Mouse (Mus musculus): Measurements from ENCODE around the gene Tbxas1.

Gene Tbxas1

DNA sequence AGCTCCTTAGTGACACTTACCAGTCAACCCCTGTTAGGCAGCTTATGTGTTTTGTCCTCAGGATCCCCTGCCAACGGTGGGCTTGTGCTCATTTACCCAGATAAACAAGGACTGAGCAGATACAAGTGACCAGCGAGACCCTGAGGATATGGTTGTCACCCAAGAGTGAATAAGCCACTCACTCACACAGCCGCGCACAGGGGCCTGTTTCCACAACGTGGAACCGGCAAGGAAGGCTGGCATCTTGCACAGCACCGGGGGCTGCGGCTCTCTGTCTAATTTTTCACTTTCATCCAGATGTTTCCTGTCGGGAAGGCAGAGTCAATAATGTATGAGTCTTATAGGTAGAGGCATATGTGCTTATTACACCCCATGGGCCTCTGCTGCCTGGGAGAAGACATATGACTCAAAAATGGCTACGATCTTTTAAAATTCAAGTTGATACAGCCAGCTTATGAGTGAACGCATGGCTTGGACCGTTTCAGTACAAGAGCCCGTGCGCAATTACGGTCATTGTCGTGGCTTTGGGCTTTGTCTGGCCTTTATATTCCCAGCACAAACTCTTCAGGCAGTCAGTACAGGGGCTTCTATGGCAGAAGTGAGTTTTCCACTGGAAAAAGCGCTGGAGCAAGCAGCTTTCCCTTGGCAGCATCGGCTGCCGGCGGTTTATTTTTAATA is 130.2 kb downstream of the Tbxas1 start:
- no peak for DNase-seq

DNA sequence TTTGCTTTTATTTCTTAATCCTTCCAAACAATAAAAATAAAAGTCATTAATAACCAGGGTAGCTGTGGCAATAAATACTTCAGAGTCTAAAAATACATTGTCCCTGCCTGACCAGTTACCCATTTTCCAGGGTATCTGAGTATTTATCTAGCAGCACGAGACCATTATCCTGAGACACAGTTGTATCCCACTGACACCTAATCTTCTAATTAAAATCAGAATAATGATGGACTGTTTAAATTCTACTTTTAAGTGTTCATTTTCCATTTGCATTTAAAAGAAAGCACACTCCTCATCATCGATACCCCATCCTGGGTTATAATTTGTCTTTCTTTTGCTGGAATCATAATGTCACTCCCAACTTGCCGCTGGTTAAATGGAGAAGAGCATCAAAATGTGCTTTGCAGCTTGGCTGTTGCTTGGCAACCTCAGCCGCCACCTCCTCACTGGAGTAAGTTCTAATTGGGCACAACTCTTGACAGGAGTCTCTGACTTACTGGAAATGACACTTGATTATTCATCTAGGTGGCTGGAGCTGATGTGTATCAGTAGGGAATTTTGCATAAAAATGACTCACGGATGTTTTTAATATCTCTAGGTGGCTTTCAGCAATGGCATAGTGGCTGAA is 130.9 kb downstream of the Tbxas1 start:
- DNase-seq, result no peak

DNA sequence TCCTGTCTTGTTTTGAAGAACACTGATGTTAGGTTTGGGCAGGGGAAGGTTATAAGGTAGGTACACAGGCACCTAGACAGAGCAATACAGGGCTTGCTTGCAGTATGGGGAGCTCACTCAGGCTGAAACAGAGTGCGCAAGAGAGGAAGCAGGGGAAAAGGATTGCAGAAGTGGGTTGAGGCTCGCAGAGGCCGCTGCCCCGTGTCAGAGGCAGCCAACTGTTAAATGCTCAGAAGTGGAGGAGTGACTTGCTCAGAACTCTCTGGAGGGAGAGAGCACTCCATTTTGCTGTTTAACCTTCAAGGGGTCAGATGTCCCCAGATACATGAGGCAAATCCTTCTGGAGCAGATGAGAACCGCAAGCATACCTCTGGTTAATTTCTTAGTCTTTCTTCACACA is 132.0 kb downstream of the Tbxas1 start:
- peak in 1 of 2 experiments; percentile 43 for DNase-seq

DNA sequence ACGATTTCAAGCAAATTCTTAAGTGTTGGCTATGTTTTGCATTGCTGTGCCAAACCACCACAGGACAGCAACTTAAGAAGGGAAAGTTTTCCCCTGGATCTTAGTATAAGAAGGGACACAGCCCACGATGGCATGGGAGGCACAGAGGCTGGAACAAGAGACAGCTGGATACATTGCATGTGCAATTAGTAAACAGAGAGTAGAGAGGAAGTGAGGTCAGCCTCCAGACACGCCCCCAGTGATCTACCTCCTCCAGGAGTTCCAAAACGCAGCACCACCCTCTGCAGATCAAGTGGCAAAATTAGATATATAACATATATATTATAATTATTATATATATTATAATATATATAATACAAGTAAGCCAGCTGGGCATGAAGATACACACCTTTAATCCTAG is 132.9 kb downstream of the Tbxas1 start:
- DNase-seq, result no peak

DNA sequence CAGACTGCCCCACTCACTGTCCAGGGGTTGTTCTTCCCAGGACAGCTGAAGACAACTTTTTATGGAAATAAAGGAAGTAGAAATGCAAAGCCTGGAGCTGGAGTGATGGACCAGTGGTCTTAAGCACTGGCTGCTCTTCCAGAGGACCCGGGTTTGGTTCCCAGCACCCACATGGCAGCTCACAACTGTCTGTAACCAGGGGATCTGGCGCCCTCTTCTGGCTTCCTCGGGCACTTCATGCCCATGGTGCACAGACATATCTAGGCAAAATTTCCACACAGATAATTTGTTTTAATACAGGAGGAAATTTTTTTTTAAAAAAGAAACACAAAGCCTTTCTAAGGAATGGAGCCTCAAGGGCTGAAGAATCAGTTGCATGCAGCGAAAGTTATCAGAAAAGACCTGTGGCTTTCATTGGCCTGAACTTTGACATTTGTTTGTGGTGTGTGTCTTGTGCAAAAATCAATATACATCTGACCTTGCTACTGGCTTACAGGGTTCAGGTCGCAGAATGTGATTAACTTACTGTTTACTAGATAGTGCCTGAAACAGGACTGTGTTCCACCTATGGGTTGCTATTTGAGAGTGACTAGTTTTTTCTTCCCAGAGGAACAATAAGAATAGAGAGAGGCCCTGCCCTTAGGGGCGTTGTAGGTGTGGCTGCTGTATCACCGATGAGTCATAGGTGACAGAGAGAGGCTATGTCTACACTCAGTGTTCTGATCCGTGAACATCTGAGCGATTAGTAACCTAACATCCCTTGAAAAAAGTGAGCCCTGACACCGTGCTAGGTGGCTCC is 138.0 kb downstream of the Tbxas1 start:
- no peak for DNase-seq

- no peak for DNase-seq
Observed at GRCm38 (mm10) chr6:39017942-39018341, 142.7 kb downstream of the Tbxas1 start.

DNA sequence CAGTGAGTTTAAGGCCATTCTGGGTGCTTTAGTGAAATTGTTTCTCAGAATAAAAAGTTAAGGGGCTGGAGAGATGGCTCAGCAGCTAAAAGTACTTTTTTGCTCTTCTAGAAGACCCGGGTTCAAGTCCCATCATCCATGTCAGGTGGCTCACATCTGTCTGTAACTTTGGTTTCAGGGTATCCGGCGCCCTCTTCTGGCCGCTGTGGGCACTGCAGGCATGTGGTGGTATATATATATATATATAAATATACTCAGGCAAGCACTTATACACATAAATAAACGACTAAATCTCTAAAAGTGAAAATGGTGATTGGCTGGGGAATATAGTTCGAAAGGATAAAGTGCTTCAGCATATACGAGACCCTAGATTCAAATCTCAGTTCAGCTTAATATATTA is 143.6 kb downstream of the Tbxas1 start:
- DNase-seq, result no peak

DNA sequence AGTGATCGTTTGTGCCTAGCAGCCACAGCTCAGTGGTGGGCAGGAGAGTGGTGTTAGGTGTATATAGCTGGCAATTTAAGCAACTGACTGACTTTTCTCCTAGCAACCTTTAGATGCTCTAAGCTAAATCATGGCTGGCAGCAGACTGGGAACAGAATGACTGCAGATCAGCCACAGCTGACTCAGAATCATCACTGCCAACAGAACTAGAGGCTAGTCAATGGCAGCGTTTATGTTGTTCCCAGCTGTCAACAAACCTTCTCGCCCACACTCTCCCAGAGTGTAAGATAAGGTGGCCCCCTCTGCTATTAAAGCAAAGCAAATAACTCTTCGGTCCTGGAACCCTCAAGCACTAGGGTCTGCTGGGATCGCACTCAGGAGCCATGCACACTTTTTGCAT is 144.0 kb downstream of the Tbxas1 start:
- no peak for DNase-seq

DNA sequence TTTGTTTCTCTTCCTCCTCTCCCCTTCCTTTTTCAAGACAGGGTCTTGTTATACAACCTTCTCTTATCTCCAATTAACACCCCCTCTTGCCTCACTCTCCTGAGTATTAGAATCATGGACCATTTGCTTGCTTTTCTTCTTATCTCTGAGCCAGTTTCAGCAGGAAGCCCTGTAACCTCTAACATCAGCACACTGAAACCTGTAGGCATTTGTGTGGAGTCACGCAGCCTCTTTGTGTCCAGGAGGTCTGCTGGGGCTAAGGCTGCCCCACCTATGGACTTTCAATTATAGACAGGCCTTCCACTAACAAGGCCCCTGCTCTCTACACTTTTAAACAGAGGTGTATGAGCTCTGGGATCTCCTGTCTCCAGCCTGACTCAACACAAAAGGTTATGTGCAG is 146.7 kb downstream of the Tbxas1 start:
- no peak for DNase-seq

GRCm38 (mm10) chr6:39022461-39023181 is 147.4 kb downstream of the Tbxas1 start:
- no peak for DNase-seq

- DNase-seq, result no peak
Observed at GRCm38 (mm10) chr6:39024631-39025030, 149.4 kb downstream of the Tbxas1 start.

DNA sequence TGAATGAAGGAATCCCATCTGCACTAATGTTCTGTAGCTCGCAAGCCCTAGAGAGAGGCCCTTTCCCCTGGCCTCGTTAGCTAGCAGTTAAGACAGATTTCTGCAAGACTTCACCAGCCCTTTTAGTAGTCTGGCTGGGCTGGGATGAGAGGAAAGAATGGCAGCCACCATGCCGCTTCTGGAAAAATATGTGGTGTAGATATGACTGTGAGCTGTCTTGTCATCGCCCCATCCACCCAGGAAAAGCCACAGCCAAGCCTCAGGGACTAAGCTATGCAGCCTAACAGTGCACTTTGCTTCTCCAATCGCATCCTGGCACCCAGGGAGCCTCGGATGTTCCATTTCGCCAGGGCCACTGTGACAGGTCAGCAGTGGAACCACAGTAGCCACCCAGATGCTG is 149.8 kb downstream of the Tbxas1 start:
- DNase-seq, result no peak

- no peak for DNase-seq
Observed at GRCm38 (mm10) chr6:39030714-39031113, 155.5 kb downstream of the Tbxas1 start.

DNA sequence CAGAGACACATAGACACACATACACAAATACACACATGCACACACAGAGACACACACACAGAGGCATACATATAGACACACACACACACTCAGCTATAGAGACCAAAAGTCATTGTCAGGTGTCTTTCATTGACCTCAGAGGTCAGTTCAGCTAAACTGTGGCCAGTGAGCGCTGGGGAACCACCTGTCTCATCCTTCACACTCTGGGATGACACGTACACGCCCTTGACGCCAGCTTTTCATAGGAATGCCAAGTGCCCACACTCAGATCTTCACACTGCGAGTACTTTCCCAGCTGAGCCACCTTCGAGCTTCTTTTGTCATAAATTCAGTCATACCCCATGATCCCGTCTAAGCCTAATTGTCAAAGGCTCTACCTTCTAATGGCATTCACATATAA is 158.5 kb downstream of the Tbxas1 start:
- DNase-seq, result no peak

DNA sequence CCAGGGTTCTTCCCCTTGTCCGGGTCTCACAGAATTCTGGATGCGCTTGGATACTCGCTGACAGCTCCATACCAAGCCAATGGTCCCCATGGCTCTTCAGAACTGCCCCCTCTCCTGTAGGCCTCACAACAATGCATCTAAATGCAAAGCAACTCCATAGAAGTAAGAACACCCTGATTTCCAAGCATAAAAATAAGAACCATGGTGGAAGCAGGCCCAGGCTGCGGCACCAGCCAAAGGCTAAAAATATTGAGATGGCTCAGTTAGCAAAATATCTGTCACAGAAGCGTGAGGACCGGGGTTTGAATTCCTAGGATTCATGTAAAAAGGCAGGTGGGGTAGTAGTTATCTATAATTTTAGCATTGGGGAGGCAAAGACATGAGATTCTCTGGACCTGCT is 159.8 kb downstream of the Tbxas1 start:
- DNase-seq, result no peak

GRCm38 (mm10) chr6:39036204-39036603 is 161.0 kb downstream of the Tbxas1 start:
- no peak for DNase-seq

- DNase-seq, result no peak
Observed at GRCm38 (mm10) chr6:39040451-39040850, 165.2 kb downstream of the Tbxas1 start.

DNA sequence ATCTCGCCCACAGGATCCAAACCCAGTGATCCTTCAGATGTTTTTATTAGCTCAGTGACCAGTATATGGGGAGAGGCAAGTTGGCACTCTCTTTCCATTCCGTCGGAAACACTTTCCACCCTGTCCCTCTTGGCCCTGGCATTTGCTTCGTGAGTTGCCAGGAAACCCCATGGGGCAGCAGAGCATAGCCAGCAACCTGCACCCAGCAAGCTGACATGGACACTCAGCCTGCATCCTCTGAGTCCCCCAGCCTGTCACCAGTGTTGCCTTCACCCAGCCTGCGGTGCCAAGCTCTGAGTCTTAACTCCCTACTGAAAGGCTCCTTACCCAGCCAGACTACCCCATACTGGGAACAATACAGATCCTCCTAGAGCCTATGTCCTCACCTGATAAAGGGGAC is 173.9 kb downstream of the Tbxas1 start:
- no peak for DNase-seq

DNA sequence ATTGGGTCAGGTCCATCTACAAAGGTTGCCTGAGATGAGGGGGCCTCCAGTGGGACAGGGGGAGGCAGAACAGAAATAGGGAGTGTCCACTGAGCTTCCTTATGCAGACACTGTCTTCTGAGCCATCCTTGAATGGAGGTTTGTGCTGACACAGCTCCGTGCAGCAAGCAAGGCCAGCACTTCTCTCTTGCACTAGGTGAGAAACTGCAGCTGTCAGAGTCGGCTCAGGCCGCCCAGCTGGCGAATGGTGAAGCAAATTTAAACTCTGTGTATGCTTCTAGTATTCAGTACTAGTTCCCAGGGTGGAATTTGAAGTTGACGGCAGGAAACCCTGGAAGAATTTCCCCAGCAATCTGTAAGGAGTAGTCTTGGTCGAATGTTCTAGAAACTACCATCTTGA is 175.6 kb downstream of the Tbxas1 start:
- DNase-seq, result no peak

DNA sequence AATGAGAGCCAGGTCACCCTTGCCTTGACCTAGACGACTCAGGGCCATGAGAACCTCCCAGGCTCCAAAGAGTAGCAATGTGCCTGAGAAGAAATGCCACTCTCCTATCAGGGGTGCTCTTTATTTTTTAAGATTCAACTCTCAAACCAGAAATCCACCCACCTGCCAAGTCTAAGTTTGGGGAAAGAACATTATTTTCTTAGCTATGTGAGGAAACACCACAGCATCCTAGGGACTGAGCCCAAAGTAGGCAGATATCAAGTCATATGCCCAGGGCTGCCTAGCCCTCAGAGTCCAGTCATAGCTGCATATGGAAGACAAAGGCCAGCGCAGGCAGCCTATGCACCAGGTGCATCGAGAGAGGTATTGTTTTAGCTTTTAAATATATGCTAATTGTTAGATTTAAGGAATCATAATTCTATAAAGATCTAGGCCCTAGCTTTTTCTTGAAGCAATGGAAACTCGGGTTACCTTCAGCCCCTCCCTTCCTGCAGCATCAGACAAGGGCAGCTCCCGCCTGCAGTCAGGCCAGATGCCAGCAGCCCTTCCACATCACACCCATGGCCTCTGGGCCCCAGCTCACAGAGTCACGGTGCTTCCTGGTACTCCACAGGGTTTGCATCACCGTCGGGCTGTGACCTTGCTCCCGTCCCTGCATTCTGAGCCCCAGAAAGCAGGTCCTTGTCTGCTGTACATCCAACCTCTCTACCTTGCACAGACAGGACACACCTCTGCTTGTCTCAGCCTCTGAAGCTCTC is 176.8 kb downstream of the Tbxas1 start:
- no peak for DNase-seq

- DNase-seq, result no peak
Observed at GRCm38 (mm10) chr6:39052636-39053035, 177.4 kb downstream of the Tbxas1 start.

DNA sequence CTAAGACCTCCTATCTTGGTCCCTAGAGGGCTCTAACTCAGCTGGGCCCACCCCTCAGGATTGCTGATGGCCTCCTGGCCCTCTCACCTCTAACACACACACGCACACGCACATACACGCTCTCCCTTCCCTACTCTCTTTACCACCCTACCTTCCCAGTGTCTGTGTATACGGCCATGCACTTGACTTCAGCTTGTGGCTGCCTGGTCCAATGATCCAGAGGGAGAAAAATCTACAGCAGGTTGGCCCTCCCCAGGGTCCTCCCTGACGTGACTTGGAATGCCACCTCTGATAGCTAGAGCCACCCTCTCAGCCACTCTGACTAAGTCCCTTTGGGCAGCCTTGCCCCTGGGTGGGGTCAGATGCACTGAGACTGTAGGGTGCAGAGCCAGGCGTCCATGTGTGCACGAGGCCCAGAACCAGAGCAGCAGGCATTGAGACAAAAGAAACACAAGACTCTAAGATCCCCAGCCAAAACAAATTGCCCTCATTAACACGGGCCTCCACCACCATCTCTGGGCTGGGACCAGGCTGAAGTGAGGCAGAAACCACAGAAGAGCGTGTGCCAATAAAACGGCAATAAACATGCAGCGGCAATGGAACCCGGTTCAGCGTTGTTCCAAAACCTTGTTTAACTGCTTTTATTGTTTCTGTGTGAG is 179.1 kb downstream of the Tbxas1 start:
- DNase-seq, result no peak
